Mouse (Mus musculus) liver, embryonic 14.5 days (tissue): ENCODE results near the gene Sbf2.

Experiments
- CTCF ChIP-seq: IDR thresholded peaks from 2 replicates; pipeline ENCODE4 v1.5.1; 2016; ENCODE audit warnings: antibody characterized with exemption, low read depth, control low read depth
- EP300 ChIP-seq: IDR thresholded peaks from 2 replicates; pipeline ENCODE4 v1.6.1; 2016; ENCODE audit warnings: antibody characterized with exemption, low read depth

DNA sequence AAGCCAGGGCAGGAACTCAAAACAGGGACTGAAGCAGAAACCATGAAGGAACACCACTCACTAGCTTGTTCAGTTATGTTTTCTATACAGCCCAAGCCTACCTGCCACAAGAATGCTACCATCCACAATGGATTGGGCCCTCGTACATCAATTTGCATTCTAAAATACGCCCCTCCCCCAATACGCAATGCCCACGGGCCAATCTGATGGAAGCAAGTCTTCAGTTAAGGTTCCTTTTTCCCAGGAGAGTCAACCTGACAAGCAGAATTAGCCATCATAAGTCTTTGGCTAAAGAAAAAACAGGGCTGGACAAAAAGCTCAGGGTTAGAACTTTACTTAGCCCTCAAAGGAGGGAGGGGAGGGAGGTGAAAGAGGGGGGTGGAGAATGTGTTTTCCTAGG lies 9.2 kb downstream of the Sbf2 start:
- TF ChIP-seq CTCF (no peak), EP300 (no peak)
